Comparison of ENCODE assay signal across 20 mouse cellular contexts in the genomic region with DNA sequence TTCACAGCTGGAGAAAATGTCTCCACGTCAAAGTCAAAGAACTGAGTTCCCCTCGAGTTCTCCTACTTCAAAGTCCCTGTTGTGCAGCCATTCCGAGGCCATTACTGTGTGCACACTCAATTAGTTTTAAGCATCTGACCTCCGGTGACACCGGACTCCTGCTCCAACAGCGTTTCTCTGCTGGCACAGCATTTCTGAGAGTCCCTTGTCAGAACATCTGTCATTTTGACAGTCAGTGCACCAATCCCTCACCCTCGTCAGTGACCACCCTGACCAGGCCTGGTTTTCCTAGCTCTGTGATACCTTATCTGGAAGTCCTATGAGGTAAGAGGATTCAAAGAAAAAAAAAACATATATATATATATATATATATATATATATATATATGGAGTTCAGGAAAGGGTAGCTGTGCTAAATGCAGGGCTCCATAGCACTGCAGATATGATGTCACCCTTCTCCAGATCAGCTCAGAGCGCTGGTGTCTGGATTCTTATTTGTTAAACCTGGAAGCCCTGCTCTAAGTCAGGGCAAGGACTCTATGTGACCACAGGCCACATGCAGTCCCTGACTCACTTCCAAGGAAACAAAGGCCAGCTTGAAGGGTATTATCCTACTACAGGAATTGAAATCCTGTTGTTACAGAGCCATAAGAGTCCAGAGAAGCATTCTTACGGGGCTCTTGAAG.
DNase-seq lines count a peak whose midpoint lies in the region; ATAC-seq lines count a peak whose summit lies in the region.
"Had no signal": no experiment of that assay in that cellular context is flagged by ENCODE, and none has a peak within 500 bp of the region (broad histone marks: within the 10 kb centered on the region; RNA-seq: fewer than 3 reads in every experiment).

No protein-coding gene starts in this region.

- 19% methylated on average over 9 of the region's 9 CpGs for WGBS in kidney, embryonic 15.5 days

- no peak overlapping the region for H3K9ac ChIP-seq in kidney, embryonic 15.5 days
- H3K9ac ChIP-seq: hindbrain, embryonic 13.5 days; neural tube, embryonic 13.5 days; stomach, embryonic 15.5 days had no signal

- H3K27me3 ChIP-seq in kidney, embryonic 15.5 days, result no peaks in the 10 kb centered on the region
- H3K27me3 ChIP-seq: hindbrain, embryonic 13.5 days; neural tube, embryonic 13.5 days; stomach, embryonic 15.5 days had no signal

- H3K36me3 ChIP-seq in kidney, embryonic 15.5 days, result no peaks in the 10 kb centered on the region
- H3K36me3 ChIP-seq: hindbrain, embryonic 13.5 days; neural tube, embryonic 13.5 days; stomach, embryonic 15.5 days had no signal

- ATAC-seq in kidney, embryonic 15.5 days (replicated peaks; ENCODE audit: low FRiP score), result peak; percentile 85

- peak; percentile 49 for DNase-seq in heart, adult 11 months
- DNase-seq in heart, adult 18-20 months, result no peak
- no peak for DNase-seq in kidney, adult 18-20 months
- DNase-seq in retina, embryonic 14.5 days (ENCODE audit: low spot score), result peak; percentile 36
- no peak for DNase-seq in retina, postnatal 1 day
- DNase-seq in adrenal gland, postnatal 25 days, result no peak
- no peak for DNase-seq in right cerebral cortex, adult 2 months (ENCODE audit: low spot score in 2 of 2)
- DNase-seq: adrenal gland, adult 2 months; cerebellum, adult 9-10 months; gastrocnemius, adult 2 months; left cerebral cortex, postnatal 4 days; lung, adult 18-20 months; lung, postnatal 36 days; right cerebral cortex, postnatal 25 days; thymus, adult 18-20 months had no signal

- no peaks in the 10 kb centered on the region for H3K9me3 ChIP-seq in kidney, embryonic 15.5 days (replicated peaks)
- H3K9me3 ChIP-seq: neural tube, embryonic 13.5 days; stomach, embryonic 15.5 days had no signal

- H3K4me3 ChIP-seq in kidney, embryonic 15.5 days (replicated peaks), result no peak overlapping the region
- H3K4me3 ChIP-seq: gastrocnemius, adult 2 months; hindbrain, embryonic 13.5 days; neural tube, embryonic 13.5 days; stomach, embryonic 15.5 days had no signal

- no peak overlapping the region for H3K27ac ChIP-seq in kidney, embryonic 15.5 days
- H3K27ac ChIP-seq: gastrocnemius, adult 2 months; hindbrain, embryonic 13.5 days; neural tube, embryonic 13.5 days; stomach, embryonic 15.5 days had no signal

- H3K4me1 ChIP-seq in kidney, embryonic 15.5 days, result peaks cover 9% of the 10 kb centered on the region
- H3K4me1 ChIP-seq: hindbrain, embryonic 13.5 days; neural tube, embryonic 13.5 days; stomach, embryonic 15.5 days had no signal

- no peak overlapping the region for H3K4me2 ChIP-seq in kidney, embryonic 15.5 days
- H3K4me2 ChIP-seq: hindbrain, embryonic 13.5 days; liver, embryonic 11.5 days; neural tube, embryonic 13.5 days; stomach, embryonic 15.5 days had no signal

Comparison
In these comparisons a context has a peak if more than half of its experiments do, and no peak if none do; other contexts are left out.
1. DNase-seq: peak in heart, adult 11 months (single experiment) and retina, embryonic 14.5 days (single experiment); none in heart, adult 18-20 months (0 of 2), kidney, adult 18-20 months (single experiment), retina, postnatal 1 day (single experiment), adrenal gland, postnatal 25 days (single experiment) and right cerebral cortex, adult 2 months (0 of 2).